Mouse (Mus musculus) embryonic facial prominence, embryonic 14.5 days (tissue): ENCODE measurements at regions not wholly inside any gene's neighbourhood (a gene's known extent, or its start where the extent isn't known, plus 50 kb on each side); places are given as distances from the start of the nearest gene placed in this dataset.

Source experiments
- ATAC-seq: fragments of 200-750 bp; cut with Nextera tagmentation; 2 replicates; pipeline ENCODE4 v1.8.0; 2017; ENCODE audit warnings: low read depth, moderate number of reproducible peaks, moderate TSS enrichment
- DNase-seq: peaks from one replicate; pipeline ENCODE4 v3.0.0-alpha.2; 2015; ENCODE audit warnings: low spot score
- H3K27ac ChIP-seq: fragments of 300-500 bp; sonication (generic); replicated peaks from 2 replicates; pipeline ENCODE4 v1.5.1; 2014; ENCODE audit warnings: low read depth, mild to moderate bottlenecking, low read length, moderate library complexity
- H3K27me3 ChIP-seq: fragments of 300-500 bp; sonication (generic); replicated peaks from 2 replicates; pipeline ENCODE4 v1.6.1; 2014; ENCODE audit warnings: low read length; ENCODE audit not compliant: control insufficient read depth, insufficient read depth
- H3K36me3 ChIP-seq: fragments of 300-500 bp; sonication (generic); 2 replicates; pipeline ENCODE4 v1.6.1; 2014; ENCODE audit warnings: low read length, mixed read lengths; ENCODE audit not compliant: control insufficient read depth, insufficient read depth
- H3K4me1 ChIP-seq: fragments of 300-500 bp; sonication (generic); 2 replicates; pipeline ENCODE4 v1.6.1; 2014; ENCODE audit warnings: antibody characterized with exemption, low read length; ENCODE audit not compliant: control insufficient read depth, insufficient read depth
- H3K4me2 ChIP-seq: fragments of 300-500 bp; sonication (generic); 2 replicates; pipeline ENCODE4 v1.6.1; 2014; ENCODE audit warnings: low read depth, mild to moderate bottlenecking, low read length, moderate library complexity, mixed read lengths
- H3K4me3 ChIP-seq: fragments of 300-500 bp; sonication (generic); 2 replicates; pipeline ENCODE4 v1.5.1; 2014; ENCODE audit warnings: low read depth, mild to moderate bottlenecking, low read length
- H3K9ac ChIP-seq: fragments of 300-500 bp; sonication (generic); 2 replicates; pipeline ENCODE4 v1.6.1; 2014; ENCODE audit warnings: low read depth, mild to moderate bottlenecking, low read length, moderate library complexity, mixed read lengths
- H3K9me3 ChIP-seq: fragments of 300-500 bp; sonication (generic); 2 replicates; pipeline ENCODE4 v1.6.1; 2016; ENCODE audit warnings: low read length; ENCODE audit not compliant: control insufficient read depth
- WGBS: fragments of 180-500 bp; shearing (Covaris S2); extraction: QIAGEN DNeasy Blood & Tissue Kit; methylation state at CpG from one replicate; pipeline ENCODE4 v1.1.7; 2014; 5-methylcytosine and 5-hydroxymethylcytosine counted together

- no peak overlapping the region for H3K4me3 ChIP-seq
- H3K4me1 ChIP-seq: no peaks in the 10 kb centered on the region
- H3K9ac ChIP-seq: no peak overlapping the region
- H3K27ac ChIP-seq: no peak overlapping the region
- H3K27me3 ChIP-seq: no peaks in the 10 kb centered on the region
- DNase-seq (peak; percentile 5), ATAC-seq (no peak)
- H3K9me3 ChIP-seq: no peaks in the 10 kb centered on the region
- no peaks in the 10 kb centered on the region for H3K36me3 ChIP-seq
- WGBS: 51% methylated on average over 6 of the region's 6 CpGs
- no peak overlapping the region for H3K4me2 ChIP-seq
These were observed 344.7 kb downstream of the Stim2 start for GRCm38 (mm10) chr5:54342976-54343375.

- Histone ChIP-seq H3K9me3 (no peaks in the 10 kb centered on the region), H3K4me1 (no peaks in the 10 kb centered on the region), H3K4me2 (no peak overlapping the region), H3K27me3 (no peaks in the 10 kb centered on the region), H3K36me3 (no peaks in the 10 kb centered on the region), H3K4me3 (no peak overlapping the region), H3K27ac (no peak overlapping the region), H3K9ac (no peak overlapping the region)
- DNase-seq: no peak
- no peak for ATAC-seq
- WGBS: 79% methylated on average over 3 of the region's 3 CpGs
These were observed 345.1 kb downstream of the Stim2 start for GRCm38 (mm10) chr5:54343432-54343831.

GRCm38 (mm10) chr5:54348820-54349596, 350.7 kb downstream of the Stim2 start:
- no peaks in the 10 kb centered on the region for H3K36me3 ChIP-seq
- H3K4me2 ChIP-seq: no peak overlapping the region
- no peak overlapping the region for H3K27ac ChIP-seq
- 80% methylated on average over 8 of the region's 8 CpGs for WGBS
- no peaks in the 10 kb centered on the region for H3K4me1 ChIP-seq
- no peaks in the 10 kb centered on the region for H3K27me3 ChIP-seq
- H3K9ac ChIP-seq: no peak overlapping the region
- ATAC-seq: no peak
- no peaks in the 10 kb centered on the region for H3K9me3 ChIP-seq
- no peak for DNase-seq
- no peak overlapping the region for H3K4me3 ChIP-seq

- H3K27ac ChIP-seq: no peak overlapping the region
- H3K36me3 ChIP-seq: no peaks in the 10 kb centered on the region
- H3K27me3 ChIP-seq: no peaks in the 10 kb centered on the region
- WGBS: 64% methylated on average over 5 of the region's 5 CpGs
- no peaks in the 10 kb centered on the region for H3K9me3 ChIP-seq
- no peak overlapping the region for H3K4me3 ChIP-seq
- H3K9ac ChIP-seq: no peak overlapping the region
- DNase-seq (no peak), ATAC-seq (no peak)
- no peak overlapping the region for H3K4me2 ChIP-seq
- H3K4me1 ChIP-seq: no peaks in the 10 kb centered on the region
These were observed 351.6 kb downstream of the Stim2 start for GRCm38 (mm10) chr5:54349775-54350332.

GRCm38 (mm10) chr5:54356105-54356504, 357.8 kb downstream of the Stim2 start:
- H3K36me3 ChIP-seq: no peaks in the 10 kb centered on the region
- ATAC-seq (no peak), DNase-seq (no peak)
- no peak overlapping the region for H3K27ac ChIP-seq
- no peaks in the 10 kb centered on the region for H3K9me3 ChIP-seq
- H3K4me2 ChIP-seq: no peak overlapping the region
- H3K4me1 ChIP-seq: no peaks in the 10 kb centered on the region
- no peak overlapping the region for H3K4me3 ChIP-seq
- 56% methylated on average over 4 of the region's 4 CpGs for WGBS
- H3K9ac ChIP-seq: no peak overlapping the region
- no peaks in the 10 kb centered on the region for H3K27me3 ChIP-seq

GRCm38 (mm10) chr5:54357501-54357900, 359.2 kb downstream of the Stim2 start:
- no peak overlapping the region for H3K9ac ChIP-seq
- no peak overlapping the region for H3K4me3 ChIP-seq
- 74% methylated on average over 4 of the region's 4 CpGs for WGBS
- no peak overlapping the region for H3K27ac ChIP-seq
- no peaks in the 10 kb centered on the region for H3K27me3 ChIP-seq
- ATAC-seq: no peak
- no peaks in the 10 kb centered on the region for H3K36me3 ChIP-seq
- H3K4me1 ChIP-seq: no peaks in the 10 kb centered on the region
- no peak overlapping the region for H3K4me2 ChIP-seq
- no peaks in the 10 kb centered on the region for H3K9me3 ChIP-seq
- no peak for DNase-seq

- H3K27me3 ChIP-seq: no peaks in the 10 kb centered on the region
- no peak overlapping the region for H3K9ac ChIP-seq
- no peaks in the 10 kb centered on the region for H3K36me3 ChIP-seq
- no peak overlapping the region for H3K4me2 ChIP-seq
- H3K4me1 ChIP-seq: no peaks in the 10 kb centered on the region
- ATAC-seq (no peak), DNase-seq (no peak)
- no peaks in the 10 kb centered on the region for H3K9me3 ChIP-seq
- no peak overlapping the region for H3K27ac ChIP-seq
- WGBS: 76% methylated on average over 2 of the region's 2 CpGs
- no peak overlapping the region for H3K4me3 ChIP-seq
These were observed 359.9 kb downstream of the Stim2 start for GRCm38 (mm10) chr5:54358221-54358620.
